In the genomic region with DNA sequence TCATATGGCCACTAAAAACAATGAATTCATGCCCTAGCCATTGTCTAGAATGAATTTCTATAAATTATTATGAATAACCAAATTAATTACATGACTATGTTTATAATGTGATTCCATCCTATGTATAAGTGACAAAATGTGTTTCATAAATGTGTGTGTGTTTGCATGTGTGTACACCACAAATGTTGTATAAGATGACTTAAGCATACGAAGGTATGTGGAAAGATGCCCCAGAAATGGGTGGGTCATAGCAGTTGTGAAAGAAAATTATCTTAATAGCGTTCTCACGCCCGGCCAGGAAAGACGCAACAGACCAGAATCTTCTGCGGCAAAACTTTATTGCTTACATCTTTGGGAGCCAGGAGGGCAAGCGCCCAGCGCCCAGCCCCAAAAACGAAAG, we compare ENCODE assay signal across 7 mouse cellular contexts.
DNase-seq lines count a peak whose midpoint lies in the region; ATAC-seq and TF ChIP-seq lines count a peak whose summit lies in the region.
"Not testable (repeated sequence)": the region's sequence is repeated elsewhere in the genome, so short reads cannot be mapped to it uniquely, and the experiment has no call there.

No protein-coding gene starts in this region.

- TF ChIP-seq POLR2A in liver, adult 2 months (IDR thresholded peaks at IDR 0.05; ENCODE audit: extremely low read depth, insufficient read depth, low read length): not testable (repeated sequence)

- not testable (repeated sequence) for H3K4me1 ChIP-seq in embryonic facial prominence, embryonic 13.5 days; forebrain, embryonic 16.5 days (replicated peaks; ENCODE audit: control insufficient read depth, insufficient read depth, low read length); hindbrain, embryonic 10.5 days (replicated peaks); intestine, postnatal 0 days (replicated peaks; ENCODE audit: control insufficient read depth, insufficient read depth, low read length); liver, adult 2 months (ENCODE audit: control insufficient read depth, insufficient read depth, low read length); midbrain, embryonic 10.5 days; neural tube, embryonic 13.5 days (replicated peaks)

- not testable (repeated sequence) for DNase-seq in hindbrain, embryonic 10.5 days (ENCODE audit: low spot score); liver, adult 2 months (ENCODE audit: extremely low read depth, low read depth, low spot score); midbrain, embryonic 10.5 days (ENCODE audit: low spot score)

- 60% methylated on average over 9 of the region's 9 CpGs for WGBS in embryonic facial prominence, embryonic 13.5 days
- WGBS in forebrain, embryonic 16.5 days: 52% methylated on average over 9 of the region's 9 CpGs
- WGBS in hindbrain, embryonic 10.5 days: 76% methylated on average over 9 of the region's 9 CpGs
- WGBS in intestine, postnatal 0 days: 58% methylated on average over 9 of the region's 9 CpGs
- whole genome bisulfite sequencing in liver, adult 2 months: 61% methylated on average over 9 of the region's 9 CpGs
- WGBS in midbrain, embryonic 10.5 days: 66% methylated on average over 9 of the region's 9 CpGs
- WGBS in neural tube, embryonic 13.5 days: 58% methylated on average over 9 of the region's 9 CpGs

- H3K9ac ChIP-seq in embryonic facial prominence, embryonic 13.5 days; forebrain, embryonic 16.5 days (replicated peaks; ENCODE audit: low read depth, low read length); intestine, postnatal 0 days (ENCODE audit: low read depth, low read length); liver, adult 2 months (ENCODE audit: low read depth, low read length); neural tube, embryonic 13.5 days: not testable (repeated sequence)

- not testable (repeated sequence) for TF ChIP-seq CTCF in intestine, postnatal 0 days (IDR thresholded peaks at IDR 0.05; ENCODE audit: low read depth); liver, adult 2 months (IDR thresholded peaks at IDR 0.05; ENCODE audit: low read depth, low read length)

- H3K27me3 ChIP-seq in embryonic facial prominence, embryonic 13.5 days; forebrain, embryonic 16.5 days (replicated peaks; ENCODE audit: control insufficient read depth, insufficient read depth, low read length); hindbrain, embryonic 10.5 days (ENCODE audit: insufficient read depth, poor library complexity, severe bottlenecking); intestine, postnatal 0 days (replicated peaks; ENCODE audit: control insufficient read depth, insufficient read depth, low read length); liver, adult 2 months (ENCODE audit: control insufficient read depth, insufficient read depth, low read length); midbrain, embryonic 10.5 days (ENCODE audit: low read depth, poor library complexity, severe bottlenecking); neural tube, embryonic 13.5 days: not testable (repeated sequence)

- not testable (repeated sequence) for H3K9me3 ChIP-seq in embryonic facial prominence, embryonic 13.5 days; forebrain, embryonic 16.5 days (ENCODE audit: control insufficient read depth, low read length); hindbrain, embryonic 10.5 days; intestine, postnatal 0 days (ENCODE audit: control insufficient read depth); midbrain, embryonic 10.5 days (replicated peaks); neural tube, embryonic 13.5 days

- H3K36me3 ChIP-seq in embryonic facial prominence, embryonic 13.5 days; forebrain, embryonic 16.5 days (ENCODE audit: control insufficient read depth, insufficient read depth); hindbrain, embryonic 10.5 days; intestine, postnatal 0 days (ENCODE audit: control insufficient read depth, insufficient read depth); liver, adult 2 months (ENCODE audit: control insufficient read depth, insufficient read depth, low read length); midbrain, embryonic 10.5 days; neural tube, embryonic 13.5 days: not testable (repeated sequence)

- peak overlapping the region; percentile 31 for H3K4me2 ChIP-seq in embryonic facial prominence, embryonic 13.5 days
- peak overlapping the region; percentile 39 for H3K4me2 ChIP-seq in forebrain, embryonic 16.5 days (ENCODE audit: low read length)
- peak overlapping the region; percentile 32; the same call in 1 of the 2 replicates for H3K4me2 ChIP-seq in intestine, postnatal 0 days (replicated peaks; ENCODE audit: low read depth)
- H3K4me2 ChIP-seq in neural tube, embryonic 13.5 days: peak overlapping the region; percentile 38

- not testable (repeated sequence) for H3K79me2 ChIP-seq in liver, adult 2 months (ENCODE audit: control insufficient read depth, insufficient read depth, low read length)

- H3K4me3 ChIP-seq in embryonic facial prominence, embryonic 13.5 days: peak overlapping the region; percentile 34
- peak overlapping the region; percentile 34 for H3K4me3 ChIP-seq in forebrain, embryonic 16.5 days (replicated peaks; ENCODE audit: low read length)
- H3K4me3 ChIP-seq in hindbrain, embryonic 10.5 days: peak overlapping the region; percentile 34
- not testable (repeated sequence) for H3K4me3 ChIP-seq in intestine, postnatal 0 days (ENCODE audit: low read depth, low read length)
- H3K4me3 ChIP-seq in liver, adult 2 months (ENCODE audit: insufficient read depth, low read depth, low read length): peak overlapping the region; percentile 33; the same call in 1 of the 2 replicates
- peak overlapping the region; percentile 41 for H3K4me3 ChIP-seq in midbrain, embryonic 10.5 days
- H3K4me3 ChIP-seq in neural tube, embryonic 13.5 days: peak overlapping the region; percentile 25

- not testable (repeated sequence) for ATAC-seq in embryonic facial prominence, embryonic 13.5 days (ENCODE audit: insufficient number of reproducible peaks, insufficient read depth, low FRiP score, low TSS enrichment, low read depth); forebrain, embryonic 16.5 days; intestine, postnatal 0 days; neural tube, embryonic 13.5 days (ENCODE audit: low read depth)

- H3K27ac ChIP-seq in embryonic facial prominence, embryonic 13.5 days; hindbrain, embryonic 10.5 days; intestine, postnatal 0 days (ENCODE audit: low read depth, low read length); liver, adult 2 months (replicated peaks; ENCODE audit: insufficient read depth, low read depth, low read length); midbrain, embryonic 10.5 days (replicated peaks); neural tube, embryonic 13.5 days (replicated peaks): not testable (repeated sequence)
- peak overlapping the region; percentile 44; the same call in 1 of the 2 replicates for H3K27ac ChIP-seq in forebrain, embryonic 16.5 days (ENCODE audit: low read length)
